Mouse (Mus musculus) large intestine, adult 2 months (tissue): ENCODE data around the gene 5730596B20Rik. TPM values are rescaled to one million over a fixed set of nuclear protein-coding genes. Genes with fewer than 3 reads are reported as not detected.

Experiments
- DNase-seq: peaks from one replicate; pipeline ENCODE4 v3.0.0-alpha.2; 2012; ENCODE audit warnings: low read depth, low spot score
- WGBS: fragments of 180-500 bp; shearing (Covaris S2); methylation state at CpG from one replicate; pipeline ENCODE4 v1.1.7; 2018; 5-methylcytosine and 5-hydroxymethylcytosine counted together
- polyA plus RNA-seq: library from polyadenylated mRNA; depleted of rRNA; stranded (reverse); fragments of >200 nt; gene quantifications from 2 replicates; pipeline ENCODE4 v1.2.3, GENCODE M21; 2012

Gene 5730596B20Rik
- polyA plus RNA-seq, 1 experiment, result 0.02 TPM

GRCm38 (mm10) chr6:52161336-52162092 lies 15.8 kb upstream of the 5730596B20Rik start:
- WGBS, result 46% methylated on average over 8 of the region's 8 CpGs
- DNase-seq, result no peak

GRCm38 (mm10) chr6:52162093-52162380 lies 15.3 kb upstream of the 5730596B20Rik start:
- DNase-seq, result no peak
- WGBS, result 69% methylated on average over 1 of the region's 1 CpGs

GRCm38 (mm10) chr6:52162611-52163365 lies 14.5 kb upstream of the 5730596B20Rik start:
- 81% methylated on average over 14 of the region's 14 CpGs for WGBS
- no peak for DNase-seq

- no peak for DNase-seq
- 88% methylated on average over 17 of the region's 17 CpGs for WGBS
Measured at GRCm38 (mm10) chr6:52163366-52164031, 13.8 kb upstream of the 5730596B20Rik start.

- WGBS, result 63% methylated on average over 39 of the region's 39 CpGs
Measured at GRCm38 (mm10) chr6:52164051-52164625, 13.2 kb upstream of the 5730596B20Rik start.

GRCm38 (mm10) chr6:52164626-52165440 lies 12.5 kb upstream of the 5730596B20Rik start, which contains the start of gene Hoxa2:
Gene Hoxa2, minus strand, starts transcription at chr6:52164831.
- no peak for DNase-seq
- 68% methylated on average over 25 of the region's 25 CpGs for WGBS

More at GRCm38 (mm10) chr6:52164051-52164625, 13.2 kb upstream of the 5730596B20Rik start:
- DNase-seq, result no peak

GRCm38 (mm10) chr6:52165441-52166370 lies 11.6 kb upstream of the 5730596B20Rik start:
- WGBS, result 78% methylated on average over 28 of the region's 28 CpGs
- no peak for DNase-seq

- WGBS, result 79% methylated on average over 4 of the region's 4 CpGs
- no peak for DNase-seq
Measured at GRCm38 (mm10) chr6:52166431-52167077, 10.7 kb upstream of the 5730596B20Rik start.

GRCm38 (mm10) chr6:52167176-52167575 lies 10.1 kb upstream of the 5730596B20Rik start:
- 92% methylated on average over 1 of the region's 1 CpGs for WGBS
- DNase-seq, result no peak

- DNase-seq, result no peak
- WGBS, result 91% methylated on average over 14 of the region's 14 CpGs
Measured at GRCm38 (mm10) chr6:52167736-52168161, 9.5 kb upstream of the 5730596B20Rik start.

- WGBS, result 84% methylated on average over 42 of the region's 42 CpGs
- no peak for DNase-seq
Measured at GRCm38 (mm10) chr6:52168191-52169055, 8.9 kb upstream of the 5730596B20Rik start.

- no peak for DNase-seq
- WGBS, result 80% methylated on average over 16 of the region's 16 CpGs
Measured at GRCm38 (mm10) chr6:52169499-52170165, 7.7 kb upstream of the 5730596B20Rik start.

- no peak for DNase-seq
- 90% methylated on average over 40 of the region's 40 CpGs for WGBS
Measured at GRCm38 (mm10) chr6:52170166-52170897, 7.0 kb upstream of the 5730596B20Rik start.

GRCm38 (mm10) chr6:52170898-52171223 lies 6.4 kb upstream of the 5730596B20Rik start:
- WGBS, result 82% methylated on average over 5 of the region's 5 CpGs
- DNase-seq, result no peak

- WGBS, result 87% methylated on average over 4 of the region's 4 CpGs
- DNase-seq, result no peak
Measured at GRCm38 (mm10) chr6:52171331-52171730, 6.0 kb upstream of the 5730596B20Rik start.

- 75% methylated on average over 7 of the region's 7 CpGs for WGBS
- DNase-seq, result no peak
Measured at GRCm38 (mm10) chr6:52171938-52172337, 5.4 kb upstream of the 5730596B20Rik start.
